Mouse (Mus musculus): ENCODE data around the gene Rcn3. TPM values are rescaled to one million over a fixed set of nuclear protein-coding genes. Genes with fewer than 3 reads are reported as not detected.

The Rcn3 gene
- polyA plus RNA-seq, 1 experiment from 2014 or later = 162 TPM

DNA sequence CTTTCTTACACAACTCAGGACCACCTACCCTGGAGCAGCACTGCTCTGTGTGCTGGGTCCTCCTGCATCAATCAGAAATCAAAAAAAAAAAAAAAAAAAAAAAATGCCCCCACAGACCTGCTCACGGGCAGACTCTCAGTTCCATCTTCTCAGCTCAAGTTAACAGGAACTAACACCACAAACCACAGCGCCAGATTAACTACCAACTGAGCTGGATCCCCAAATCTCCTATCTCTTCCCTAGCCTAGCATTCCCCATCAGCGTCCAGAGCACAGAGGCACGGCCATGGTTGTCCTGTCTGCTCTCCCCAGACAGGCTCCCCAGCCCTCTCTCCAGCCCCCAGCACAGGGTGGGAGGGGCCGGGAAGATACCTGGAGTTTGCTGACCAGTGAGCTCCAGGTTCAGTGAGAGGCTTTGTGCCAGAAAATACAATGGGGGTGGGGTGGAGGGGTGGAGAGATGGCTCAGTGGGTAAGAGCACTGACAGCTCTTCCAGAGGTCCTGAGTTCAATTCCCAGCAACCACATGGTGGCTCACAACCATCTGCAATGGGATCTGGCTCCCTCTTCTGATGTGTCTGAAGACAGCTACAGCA lies 15.1 kb upstream of the Rcn3 start:
- H3K27me3 ChIP-seq (replicated peaks; ENCODE audit: insufficient read depth, low read length) = no peaks in the 10 kb centered on the region
- no peak overlapping the region for H3K4me3 ChIP-seq (ENCODE audit: low read depth, low read length)
- no peak overlapping the region for H3K27ac ChIP-seq (ENCODE audit: low read length)
- DNase-seq (ENCODE audit: low spot score) (no peak), ATAC-seq (no peak)
- no peaks in the 10 kb centered on the region for H3K36me3 ChIP-seq (ENCODE audit: insufficient read depth, low read length)
- H3K9me3 ChIP-seq (ENCODE audit: low read length) = no peaks in the 10 kb centered on the region
- WGBS = 57% methylated on average over 5 of the region's 5 CpGs
- H3K4me2 ChIP-seq (replicated peaks; ENCODE audit: low read depth, low read length) = no peak overlapping the region
- peaks cover 4% of the 10 kb centered on the region; the same call in 1 of the 2 replicates for H3K4me1 ChIP-seq (ENCODE audit: insufficient read depth, low read depth, low read length)
- TF ChIP-seq EP300 (IDR thresholded peaks at IDR 0.05) (no peak), CTCF (IDR thresholded peaks at IDR 0.05) (no peak)
- H3K9ac ChIP-seq (replicated peaks; ENCODE audit: low read depth) = no peak overlapping the region

DNA sequence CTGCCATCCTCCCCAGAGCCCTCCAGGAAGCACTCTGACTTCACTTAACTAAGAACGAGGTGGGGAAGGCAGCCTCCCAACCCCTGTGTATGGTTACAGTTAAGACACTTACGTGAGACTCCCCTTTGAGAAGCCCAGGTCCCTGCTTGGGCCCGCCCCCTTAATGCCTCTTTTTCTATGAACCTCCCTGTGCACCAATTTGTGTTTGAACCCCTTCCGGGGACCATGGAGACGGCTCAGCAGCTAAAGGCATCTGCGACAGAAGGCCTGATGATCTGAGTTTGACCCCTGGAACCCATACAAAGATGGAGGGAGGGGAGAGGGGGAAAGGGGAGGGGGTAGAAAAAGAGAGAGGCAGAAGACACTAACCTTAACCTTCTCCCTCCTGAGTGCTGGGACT lies 14.4 kb upstream of the Rcn3 start:
- Histone ChIP-seq H3K27me3 (replicated peaks; ENCODE audit: insufficient read depth, low read length) (no peaks in the 10 kb centered on the region), H3K9me3 (ENCODE audit: low read length) (no peaks in the 10 kb centered on the region)

DNA sequence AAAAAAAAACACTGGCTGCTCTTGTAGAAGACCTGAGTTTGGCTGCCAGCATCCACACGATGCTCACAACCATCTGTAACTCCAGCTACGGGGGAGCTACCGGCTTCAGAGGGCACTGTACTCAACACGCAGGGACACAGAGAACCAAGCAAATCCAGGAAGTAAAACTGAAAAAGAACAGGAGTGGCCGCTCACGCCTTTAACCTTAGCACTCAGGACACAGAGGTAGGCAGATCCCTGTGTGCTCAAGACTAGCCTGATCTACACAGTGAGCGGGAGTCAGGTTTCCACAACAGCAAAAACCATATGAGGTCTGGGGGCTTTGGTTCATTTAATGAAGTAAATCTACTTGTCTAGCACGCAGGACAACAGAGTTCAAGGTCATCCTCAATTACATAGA lies 13.5 kb upstream of the Rcn3 start:
- H3K4me2 ChIP-seq (replicated peaks; ENCODE audit: low read depth, low read length) = no peak overlapping the region
- H3K9me3 ChIP-seq (ENCODE audit: low read length) = no peaks in the 10 kb centered on the region
- H3K9ac ChIP-seq (replicated peaks; ENCODE audit: low read depth) = no peak overlapping the region
- no peak overlapping the region for H3K4me3 ChIP-seq (ENCODE audit: low read depth, low read length)
- ATAC-seq = no peak
- 71% methylated on average over 8 of the region's 8 CpGs for WGBS
- no peaks in the 10 kb centered on the region for H3K36me3 ChIP-seq (ENCODE audit: insufficient read depth, low read length)
- no peaks in the 10 kb centered on the region for H3K27me3 ChIP-seq (replicated peaks; ENCODE audit: insufficient read depth, low read length)
- H3K27ac ChIP-seq (ENCODE audit: low read length) = no peak overlapping the region
- H3K4me1 ChIP-seq (ENCODE audit: insufficient read depth, low read depth, low read length) = peaks cover 4% of the 10 kb centered on the region; the same call in 1 of the 2 replicates
- no peak for TF ChIP-seq EP300 (IDR thresholded peaks at IDR 0.05)
- TF ChIP-seq CTCF (IDR thresholded peaks at IDR 0.05) = no peak
- no peak for DNase-seq (ENCODE audit: low spot score)

More for the DNA sequence above, 14.4 kb upstream of the Rcn3 start:
- WGBS = 60% methylated on average over 6 of the region's 6 CpGs
- no peak overlapping the region for H3K27ac ChIP-seq (ENCODE audit: low read length)
- no peak for DNase-seq (ENCODE audit: low spot score)
- H3K4me1 ChIP-seq (ENCODE audit: insufficient read depth, low read depth, low read length) = peaks cover 4% of the 10 kb centered on the region; the same call in 1 of the 2 replicates
- no peak overlapping the region for H3K4me2 ChIP-seq (replicated peaks; ENCODE audit: low read depth, low read length)
- ATAC-seq = no peak
- no peaks in the 10 kb centered on the region for H3K36me3 ChIP-seq (ENCODE audit: insufficient read depth, low read length)
- no peak overlapping the region for H3K4me3 ChIP-seq (ENCODE audit: low read depth, low read length)
- TF ChIP-seq CTCF (IDR thresholded peaks at IDR 0.05) (no peak), EP300 (IDR thresholded peaks at IDR 0.05) (no peak)
- H3K9ac ChIP-seq (replicated peaks; ENCODE audit: low read depth) = no peak overlapping the region

DNA sequence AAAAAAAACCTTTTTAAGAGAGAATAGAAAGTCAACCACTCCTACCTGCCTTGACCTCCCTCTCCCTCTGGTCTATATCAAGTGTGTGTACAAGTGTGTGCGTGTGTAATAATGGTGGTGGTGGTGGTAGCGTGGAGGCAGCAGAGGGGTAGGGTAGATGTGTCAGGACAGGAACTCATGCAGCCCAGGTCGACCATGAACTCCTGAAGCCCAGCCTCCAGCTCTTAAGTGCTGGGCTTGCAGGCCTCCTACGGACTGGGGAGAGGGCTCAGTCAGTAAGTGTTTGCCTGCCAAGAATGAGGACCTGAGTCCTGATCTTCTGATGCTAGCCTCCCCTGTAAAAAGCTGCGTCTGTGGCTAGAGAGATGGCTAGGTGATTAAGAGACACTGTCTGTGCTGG lies 12.9 kb upstream of the Rcn3 start:
- peaks cover 4% of the 10 kb centered on the region; the same call in 1 of the 2 replicates for H3K4me1 ChIP-seq (ENCODE audit: insufficient read depth, low read depth, low read length)
- no peak overlapping the region for H3K4me3 ChIP-seq (ENCODE audit: low read depth, low read length)
- no peaks in the 10 kb centered on the region for H3K27me3 ChIP-seq (replicated peaks; ENCODE audit: insufficient read depth, low read length)
- WGBS = 64% methylated on average over 5 of the region's 5 CpGs
- H3K36me3 ChIP-seq (ENCODE audit: insufficient read depth, low read length) = no peaks in the 10 kb centered on the region
- no peaks in the 10 kb centered on the region for H3K9me3 ChIP-seq (ENCODE audit: low read length)
- H3K9ac ChIP-seq (replicated peaks; ENCODE audit: low read depth) = no peak overlapping the region
- ATAC-seq = no peak
- no peak for TF ChIP-seq EP300 (IDR thresholded peaks at IDR 0.05)
- no peak overlapping the region for H3K4me2 ChIP-seq (replicated peaks; ENCODE audit: low read depth, low read length)
- H3K27ac ChIP-seq (ENCODE audit: low read length) = no peak overlapping the region
- no peak for DNase-seq (ENCODE audit: low spot score)

DNA sequence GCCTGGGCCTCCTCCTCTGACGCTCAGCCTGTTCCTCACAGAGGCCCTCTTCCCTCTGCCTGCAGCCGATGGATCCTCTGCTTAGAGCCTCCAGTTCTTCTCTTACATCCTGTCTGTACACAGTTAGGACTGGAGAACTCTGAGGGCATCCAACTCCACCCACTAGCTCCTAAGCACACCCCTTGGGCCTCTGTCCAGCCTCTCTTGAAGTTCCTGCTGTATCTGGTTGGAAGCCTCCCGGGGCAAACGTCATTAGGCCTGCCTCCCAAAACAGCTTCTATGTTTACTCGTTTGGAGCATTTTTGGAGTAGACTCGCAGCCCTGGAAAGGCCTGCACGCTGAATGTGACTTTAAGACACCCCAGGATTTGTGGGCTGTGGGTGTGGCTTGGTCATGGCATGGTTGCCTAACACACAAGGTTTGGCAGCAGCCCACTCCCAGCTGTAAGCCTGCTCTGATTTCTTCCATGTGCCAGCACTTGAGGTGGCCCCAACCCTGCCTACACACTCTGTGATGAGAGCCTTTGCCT lies 11.7 kb upstream of the Rcn3 start, which contains the start of gene Fcgrt:
TSS of gene Fcgrt (minus strand) at position 200 of the 529 bp plus-strand sequence.
- Histone ChIP-seq H3K27ac (ENCODE audit: low read length) (peak within 1 kb of the TSS; percentile 91), H3K27me3 (replicated peaks; ENCODE audit: insufficient read depth, low read length) (no peaks in the 10 kb centered on the region), H3K4me2 (replicated peaks; ENCODE audit: low read depth, low read length) (peak within 1 kb of the TSS; percentile 69), H3K36me3 (ENCODE audit: insufficient read depth, low read length) (no peaks in the 10 kb centered on the region), H3K4me3 (ENCODE audit: low read depth, low read length) (peak within 1 kb of the TSS; percentile 49), H3K9ac (replicated peaks; ENCODE audit: low read depth) (peak within 1 kb of the TSS; percentile 60), H3K4me1 (ENCODE audit: insufficient read depth, low read depth, low read length) (peaks cover 4% of the 10 kb centered on the region; the same call in 1 of the 2 replicates), H3K9me3 (ENCODE audit: low read length) (no peaks in the 10 kb centered on the region)
- TF ChIP-seq CTCF (IDR thresholded peaks at IDR 0.05) (0 out of 2 replicates have a peak, but pooled peaks have one; percentile 17), EP300 (IDR thresholded peaks at IDR 0.05) (peak; percentile 54; the same call in 1 of the 2 replicates)
- 6% methylated on average over 7 of the region's 7 CpGs for WGBS
- ATAC-seq (peak; percentile 99), DNase-seq (ENCODE audit: low spot score) (peak; percentile 99)

DNA sequence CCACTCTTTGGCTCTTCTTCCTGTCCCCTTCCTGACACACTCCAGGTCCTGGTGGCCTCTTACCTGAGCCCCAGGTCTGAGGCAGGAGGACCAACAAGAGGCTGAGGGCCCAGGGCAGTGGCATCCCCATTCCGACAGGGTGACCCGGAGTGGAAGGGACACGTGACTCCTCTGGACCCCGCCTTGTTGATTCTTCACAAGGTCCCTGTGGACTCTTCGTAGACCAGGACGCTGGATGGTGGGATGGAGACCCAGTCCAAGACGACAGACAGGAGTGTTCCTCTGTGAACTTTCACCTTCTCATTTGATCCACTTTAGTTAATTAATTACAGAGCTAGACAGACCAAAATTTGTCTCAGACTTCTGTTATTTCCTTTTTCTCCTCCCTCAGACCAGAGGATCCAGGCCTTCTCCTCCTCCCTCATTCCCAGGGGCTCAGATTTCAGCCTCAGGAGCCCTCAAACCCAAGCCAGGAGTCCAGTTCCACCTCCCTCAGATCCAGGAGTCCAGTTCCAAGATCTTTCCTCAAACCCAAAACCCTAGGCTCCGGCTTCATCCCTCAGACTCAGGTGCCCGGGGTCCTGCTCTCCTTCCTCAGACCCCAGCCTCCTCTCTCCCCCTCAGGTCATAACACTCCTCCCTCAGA lies 11.0 kb upstream of the Rcn3 start:
- DNase-seq (ENCODE audit: low spot score) = peak; percentile 52
- WGBS = 45% methylated on average over 9 of the region's 9 CpGs
- TF ChIP-seq CTCF (IDR thresholded peaks at IDR 0.05) = peak; percentile 5; the same call in 1 of the 2 replicates
- TF ChIP-seq EP300 (IDR thresholded peaks at IDR 0.05) = no peak

More for the DNA sequence above, 11.0 kb upstream of the Rcn3 start:
- H3K9me3 ChIP-seq (ENCODE audit: low read length) = no peaks in the 10 kb centered on the region
- peak overlapping the region; percentile 60 for H3K9ac ChIP-seq (replicated peaks; ENCODE audit: low read depth)
- H3K36me3 ChIP-seq (ENCODE audit: insufficient read depth, low read length) = no peaks in the 10 kb centered on the region
- ATAC-seq = 0 out of 2 replicates have a peak, but pooled peaks have one; percentile 12
- H3K4me3 ChIP-seq (ENCODE audit: low read depth, low read length) = peak overlapping the region; percentile 49
- no peaks in the 10 kb centered on the region for H3K27me3 ChIP-seq (replicated peaks; ENCODE audit: insufficient read depth, low read length)
- peak overlapping the region; percentile 91 for H3K27ac ChIP-seq (ENCODE audit: low read length)
- peaks cover 4% of the 10 kb centered on the region; the same call in 1 of the 2 replicates for H3K4me1 ChIP-seq (ENCODE audit: insufficient read depth, low read depth, low read length)
- peak overlapping the region; percentile 69 for H3K4me2 ChIP-seq (replicated peaks; ENCODE audit: low read depth, low read length)

Measured in lung, postnatal 0 days (tissue).